Mouse (Mus musculus): ENCODE results near the gene Chst8.

The Chst8 gene

DNA sequence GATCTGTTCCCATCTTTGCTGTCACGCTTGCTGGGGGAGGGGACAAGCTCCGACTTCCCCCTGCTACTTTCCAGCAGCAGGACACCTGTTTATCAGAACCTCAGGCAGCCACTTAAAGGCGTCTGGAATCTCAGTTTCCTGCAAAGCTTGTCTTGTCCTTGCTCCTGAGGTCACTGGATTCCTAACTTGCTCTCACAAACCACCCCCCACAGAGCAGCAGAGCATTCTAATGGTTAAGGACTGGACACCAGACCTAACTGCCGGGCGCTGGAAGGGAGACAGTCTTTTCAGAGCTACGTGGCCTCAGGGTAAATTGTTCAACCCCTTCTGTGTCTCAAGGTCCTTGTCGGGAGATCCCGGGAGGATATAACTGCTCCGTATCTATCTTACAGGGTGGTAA, 143.2 kb downstream of the Chst8 start:
- DNase-seq (ENCODE audit: low read depth, low spot score) = no peak

DNA sequence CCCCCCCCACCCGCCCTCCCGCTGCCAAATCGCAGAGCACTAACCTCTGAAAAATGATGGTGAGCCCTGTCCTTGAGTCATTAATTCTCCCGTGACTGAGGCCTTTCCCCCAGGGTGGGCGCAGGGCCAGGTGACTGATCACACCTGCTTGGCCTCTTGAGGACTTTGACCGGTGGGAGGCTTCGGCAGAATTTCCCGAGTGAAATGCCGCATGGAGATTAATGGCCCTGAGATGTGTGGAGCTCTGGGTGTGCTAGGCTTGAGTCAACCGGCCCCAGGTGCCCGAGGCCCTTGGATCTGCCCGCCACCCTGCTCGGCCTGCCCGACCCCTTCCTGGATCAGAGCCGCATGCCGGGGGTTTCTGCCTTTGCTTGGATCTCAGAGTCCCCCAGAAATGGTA, 144.6 kb downstream of the Chst8 start:
- DNase-seq (ENCODE audit: low read depth, low spot score) = no peak

DNA sequence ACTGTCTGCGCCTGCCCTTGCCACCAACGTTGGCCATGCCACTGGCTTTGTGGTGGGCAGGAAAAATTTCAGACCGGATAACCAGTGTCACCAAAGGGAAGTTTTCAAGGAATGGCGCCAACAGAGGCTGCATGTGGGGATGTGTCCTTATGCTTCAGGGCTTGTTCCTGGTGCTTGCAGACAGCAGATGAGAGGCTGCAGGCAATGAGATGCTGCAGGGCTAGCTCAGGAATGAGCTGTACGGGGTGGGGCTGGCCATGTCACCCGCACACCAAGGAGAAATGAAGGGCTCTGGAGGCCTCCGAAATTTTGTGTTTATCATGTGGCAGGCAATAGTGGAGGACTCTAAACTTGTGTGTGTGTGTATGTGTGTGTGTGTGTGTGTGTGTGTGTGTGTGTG, 149.4 kb downstream of the Chst8 start:
- DNase-seq (ENCODE audit: low read depth, low spot score) = no peak

DNA sequence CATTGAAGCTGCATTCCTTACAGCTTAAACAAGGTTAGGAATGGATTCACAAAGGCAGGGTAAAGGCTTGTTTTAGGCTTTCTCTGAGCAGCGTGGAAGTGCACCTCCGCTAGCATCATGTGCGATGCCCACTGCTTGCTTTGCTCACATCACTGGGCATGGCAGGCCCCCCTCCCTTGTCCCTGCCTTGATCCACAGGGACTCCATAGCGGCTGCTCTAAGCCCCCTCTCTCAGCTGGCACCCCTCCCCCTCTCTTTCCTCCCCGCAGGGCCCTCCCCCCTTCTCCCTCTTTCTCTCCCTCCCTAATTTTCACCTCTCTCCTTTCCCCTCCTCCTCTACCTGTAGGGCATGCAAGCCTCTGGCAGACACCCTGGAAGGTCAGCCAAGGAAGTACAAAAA, 150.3 kb downstream of the Chst8 start:
- no peak for DNase-seq (ENCODE audit: low read depth, low spot score)

DNA sequence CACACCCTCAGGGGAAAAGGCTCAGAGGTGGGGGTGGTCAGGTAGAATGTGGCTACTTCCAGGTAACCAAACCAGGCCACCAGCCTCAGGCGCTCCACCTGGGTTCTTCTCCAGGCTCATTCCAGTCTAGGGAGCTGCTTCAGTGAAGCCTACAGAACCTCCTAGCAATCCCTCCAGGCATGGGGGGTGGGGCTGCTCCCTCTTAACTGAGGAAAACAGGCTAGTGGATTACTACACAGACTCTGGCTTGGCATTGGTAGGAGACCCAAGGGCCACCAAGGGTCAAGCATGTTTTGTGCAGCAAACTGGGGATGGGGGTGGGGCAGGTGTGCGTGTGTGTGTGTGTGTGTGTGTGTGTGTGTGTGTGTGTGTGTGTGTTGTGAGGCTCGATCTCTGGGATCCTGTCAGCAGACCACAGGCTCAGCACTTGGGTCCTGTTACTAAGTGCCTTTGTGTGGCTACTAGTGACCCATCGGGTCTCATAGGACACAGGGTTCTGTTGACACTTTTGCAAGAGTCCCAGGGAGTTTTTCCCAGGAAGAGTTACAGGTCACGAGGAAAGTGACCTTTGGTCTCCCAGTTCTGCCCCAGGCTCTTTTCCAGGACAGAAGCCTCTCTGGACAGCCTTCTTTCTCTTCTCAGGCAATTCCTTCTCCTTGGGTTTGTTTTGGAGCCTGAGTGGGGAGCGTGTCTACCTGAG, 153.0 kb downstream of the Chst8 start:
- no peak for DNase-seq (ENCODE audit: low read depth, low spot score)

DNA sequence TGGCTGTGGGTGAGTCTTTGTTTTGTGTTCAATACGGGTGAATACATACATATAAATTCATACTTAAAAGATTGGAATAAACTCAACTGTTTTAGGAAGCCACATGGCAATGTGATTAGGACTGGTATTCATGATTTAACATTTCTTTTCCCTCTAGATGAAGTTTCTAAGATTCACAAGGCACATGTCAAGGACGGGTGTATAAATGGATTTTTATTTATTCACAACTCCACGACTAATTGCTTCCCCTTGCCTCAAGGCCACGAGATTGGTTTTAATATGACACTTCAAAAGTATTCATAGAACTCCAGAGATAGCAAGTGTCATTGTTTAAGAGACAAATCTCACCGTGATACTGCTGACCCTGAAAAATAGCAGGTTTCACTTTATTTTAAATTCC, 155.9 kb downstream of the Chst8 start, which contains the start of gene Kctd15:
Kctd15 (minus strand) TSS at position 101 of the 400 bp plus-strand sequence.
- DNase-seq (ENCODE audit: low read depth, low spot score) = no peak

DNA sequence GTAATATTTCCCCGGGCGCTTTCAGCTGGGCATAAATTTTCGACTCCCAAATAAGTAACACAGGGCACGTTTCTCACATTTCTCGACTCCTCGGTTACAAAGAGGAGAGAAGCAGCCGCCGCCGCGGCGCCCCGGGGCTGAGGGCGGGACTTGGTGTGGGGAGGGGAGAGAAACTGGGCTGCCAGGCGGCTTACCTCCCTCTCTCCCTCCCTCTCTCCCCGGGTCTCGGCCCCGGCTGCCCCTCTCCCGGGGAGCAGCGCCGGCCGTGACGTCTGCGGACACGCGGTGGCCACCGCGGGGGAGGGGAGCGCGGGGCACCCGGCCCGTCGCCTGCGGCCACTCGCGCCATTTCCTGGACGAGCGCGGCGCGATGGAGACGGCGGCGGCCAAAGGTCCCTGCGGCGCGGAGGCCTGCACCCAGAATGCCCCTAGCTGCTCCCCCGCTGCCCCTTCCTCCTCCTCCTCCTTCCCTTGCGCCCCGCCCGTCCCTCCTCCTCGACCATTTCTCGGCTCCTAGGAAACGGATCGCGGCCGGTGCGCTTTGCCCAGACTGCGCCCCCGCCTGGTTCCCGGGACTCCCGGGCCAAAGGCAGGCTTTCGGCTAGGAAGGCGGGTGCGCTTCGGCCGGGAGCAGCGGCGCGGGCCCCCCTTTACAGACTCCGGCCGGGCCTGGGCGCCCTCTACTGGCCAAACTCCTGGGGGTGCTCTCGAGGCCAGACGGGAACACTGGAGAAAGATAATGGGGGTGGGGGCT, 157.2 kb downstream of the Chst8 start:
- peak; percentile 35 for DNase-seq (ENCODE audit: low read depth, low spot score)

DNA sequence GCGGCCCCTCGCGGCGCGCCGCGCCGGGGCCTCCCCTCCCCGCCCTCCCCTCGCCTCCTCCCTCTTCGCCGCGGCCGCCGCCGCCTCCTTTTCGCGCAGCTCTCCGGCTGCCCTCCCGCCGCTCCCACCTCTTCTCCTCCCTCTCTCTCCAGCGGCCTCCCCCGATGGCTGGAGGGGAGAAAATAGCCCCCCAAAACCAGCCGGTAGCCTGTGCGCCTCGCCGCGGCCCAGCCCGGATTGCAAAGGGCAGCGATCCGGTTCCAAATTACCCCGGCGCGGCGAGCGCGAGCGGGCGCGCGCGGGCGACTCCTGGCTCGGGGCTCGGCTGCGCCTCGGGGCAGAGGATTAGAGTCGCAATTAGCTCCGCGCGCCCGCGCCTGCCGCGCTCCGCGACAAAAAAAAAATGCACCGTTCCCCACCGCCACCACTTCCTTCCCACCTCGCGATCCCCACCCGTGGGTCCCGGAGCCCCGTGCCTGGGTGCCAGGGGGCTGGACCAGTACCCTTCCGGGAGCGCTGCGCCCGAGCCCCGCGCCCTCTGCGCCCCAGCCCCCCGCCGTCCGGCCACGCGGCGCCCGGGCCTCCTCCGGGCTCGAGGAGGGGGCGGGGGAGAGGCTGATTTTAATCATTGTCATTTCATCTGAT, 157.9 kb downstream of the Chst8 start:
- peak; percentile 12 for DNase-seq (ENCODE audit: low read depth, low spot score)

DNA sequence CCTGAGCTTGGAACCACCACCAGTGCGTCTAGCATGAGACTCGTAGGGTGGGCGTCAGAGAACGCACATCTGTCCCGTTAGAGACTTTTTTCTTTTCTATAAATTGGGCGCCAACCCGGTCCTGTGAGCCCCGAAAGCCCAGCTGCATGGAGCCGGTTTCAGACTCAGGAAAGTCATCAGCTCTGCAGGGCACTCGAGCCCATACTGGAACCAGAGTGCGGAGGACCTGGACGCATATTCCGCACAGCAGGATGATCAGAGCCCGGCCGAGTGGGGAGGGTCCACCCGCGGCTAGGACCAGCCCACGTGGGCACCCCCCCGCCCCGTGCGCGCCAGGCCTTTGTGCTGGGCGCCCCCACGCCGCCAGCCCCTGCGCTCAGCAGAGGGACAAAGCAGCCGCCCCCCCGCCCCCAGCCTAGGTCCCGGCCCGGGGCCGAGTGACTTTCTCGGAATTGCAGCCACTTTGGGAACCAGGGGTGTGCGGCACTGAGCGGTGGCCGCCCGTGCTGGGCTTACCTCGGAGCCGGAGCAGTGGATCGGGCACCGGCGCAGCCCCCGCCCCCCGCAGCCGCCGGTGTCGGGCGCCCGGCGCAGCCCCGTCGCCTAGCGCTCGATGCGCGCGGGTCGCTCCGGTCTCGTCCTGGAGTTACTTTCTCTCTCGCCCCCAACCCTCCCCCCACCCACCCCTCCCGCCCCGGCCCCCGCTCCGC, 158.6 kb downstream of the Chst8 start:
- DNase-seq (ENCODE audit: low read depth, low spot score) = no peak

DNA sequence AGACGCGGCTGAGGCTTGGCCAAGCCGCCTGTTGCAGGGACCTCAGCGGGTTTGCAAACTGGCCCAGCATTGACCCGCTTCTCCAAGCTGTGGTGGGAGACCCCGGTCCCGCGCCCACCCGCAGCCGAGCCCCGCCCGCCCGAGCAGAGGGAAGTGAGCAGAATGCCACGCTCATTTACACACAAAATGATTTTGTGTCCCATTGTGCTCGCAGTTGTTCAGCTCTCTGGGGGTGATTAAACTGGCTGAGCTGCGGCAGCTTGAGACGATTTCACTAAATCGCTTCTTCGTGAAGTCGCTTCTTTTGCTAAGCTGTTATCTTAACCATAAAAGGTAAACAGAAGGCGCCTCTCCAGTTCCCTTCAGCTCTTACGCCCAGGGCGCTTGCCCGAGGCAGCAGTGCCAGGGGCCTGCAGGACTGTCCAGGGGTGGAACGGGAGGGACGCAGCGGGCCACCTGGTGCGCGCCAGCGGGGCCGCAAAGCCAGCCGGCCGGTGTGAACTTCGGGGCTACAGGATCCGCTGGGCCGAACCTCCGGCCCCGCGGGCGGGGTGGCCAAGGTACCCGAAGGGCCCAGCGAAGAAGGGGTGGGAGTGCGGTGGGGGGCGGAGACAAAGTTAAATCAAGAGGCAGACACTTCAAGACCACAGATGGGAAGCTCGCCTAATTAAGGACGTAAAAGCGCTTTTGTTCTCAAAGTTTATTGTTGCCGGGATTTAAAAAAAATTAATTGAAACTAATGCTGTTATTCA, 159.6 kb downstream of the Chst8 start:
- DNase-seq (ENCODE audit: low read depth, low spot score) = no peak

DNA sequence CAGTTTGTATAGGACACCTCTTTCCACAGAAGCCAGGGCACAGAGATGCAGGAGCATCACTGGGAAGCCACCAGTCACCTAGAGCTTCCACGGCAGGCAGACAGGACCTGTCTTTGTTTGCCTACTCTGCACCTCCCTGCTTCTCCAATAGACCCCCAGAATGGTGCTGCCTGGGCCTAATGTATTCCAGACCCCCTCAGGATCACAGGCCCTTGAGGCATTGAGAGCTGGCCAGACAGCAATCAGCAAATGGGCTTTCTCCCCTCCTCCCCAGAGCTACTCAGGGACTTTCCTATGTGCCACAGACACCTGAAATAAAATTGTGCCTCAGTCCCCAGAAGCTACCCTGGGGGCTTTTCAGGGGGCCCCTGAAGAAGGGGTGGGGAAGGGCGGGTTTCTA, 161.1 kb downstream of the Chst8 start:
- DNase-seq (ENCODE audit: low read depth, low spot score) = no peak

DNA sequence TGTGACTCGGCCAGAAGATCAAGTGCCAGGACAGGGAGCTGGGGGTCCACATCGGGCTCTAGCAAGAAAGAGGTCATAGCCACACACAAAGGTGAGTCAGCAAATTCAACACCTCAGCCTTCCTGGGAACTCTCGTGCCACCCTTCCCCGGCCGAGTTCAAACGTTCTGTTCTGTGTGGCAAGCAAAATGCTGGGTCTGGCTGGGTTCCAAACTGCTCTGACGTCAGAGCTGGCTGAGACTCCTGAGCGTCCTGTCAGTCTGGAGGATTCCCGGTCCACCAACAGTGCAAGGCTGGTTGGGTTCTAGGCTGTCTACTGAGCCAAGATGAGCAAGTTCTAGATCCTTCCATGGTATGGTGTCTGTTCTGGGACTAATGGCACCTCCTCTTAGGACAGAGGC, 165.5 kb downstream of the Chst8 start:
- no peak for DNase-seq (ENCODE audit: low read depth, low spot score)

DNA sequence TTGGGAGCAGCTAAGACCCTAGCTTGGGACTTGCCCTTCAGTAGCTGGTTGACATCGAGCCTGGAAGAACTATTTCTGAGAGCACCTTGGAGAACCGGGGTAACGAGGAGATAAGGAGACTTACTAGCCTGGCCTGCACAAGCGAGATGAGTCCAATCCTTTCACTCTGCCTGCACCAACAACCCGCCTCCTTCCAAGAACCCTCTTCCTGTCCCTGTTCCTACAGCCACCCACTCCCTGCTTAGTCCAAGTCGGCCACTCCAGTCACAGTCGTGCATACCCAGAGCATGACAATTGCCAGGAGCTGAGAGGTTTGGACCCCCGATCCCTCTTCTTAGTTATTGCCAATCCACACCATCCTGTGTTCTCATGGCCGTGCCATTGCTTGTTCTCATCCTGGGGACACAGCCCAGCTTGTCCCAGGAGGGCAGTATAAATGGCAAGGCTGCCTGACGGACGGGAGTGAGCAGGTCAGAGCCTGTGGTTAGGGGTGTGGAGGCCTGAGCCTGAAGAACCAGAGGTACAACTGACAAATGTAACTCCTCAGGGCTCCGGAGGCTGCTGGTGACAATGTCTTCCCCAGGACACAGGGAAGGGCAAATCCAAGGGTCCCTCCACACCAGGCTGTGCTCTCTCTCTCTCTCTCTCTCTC, 166.2 kb downstream of the Chst8 start:
- DNase-seq (ENCODE audit: low read depth, low spot score) = no peak

DNA sequence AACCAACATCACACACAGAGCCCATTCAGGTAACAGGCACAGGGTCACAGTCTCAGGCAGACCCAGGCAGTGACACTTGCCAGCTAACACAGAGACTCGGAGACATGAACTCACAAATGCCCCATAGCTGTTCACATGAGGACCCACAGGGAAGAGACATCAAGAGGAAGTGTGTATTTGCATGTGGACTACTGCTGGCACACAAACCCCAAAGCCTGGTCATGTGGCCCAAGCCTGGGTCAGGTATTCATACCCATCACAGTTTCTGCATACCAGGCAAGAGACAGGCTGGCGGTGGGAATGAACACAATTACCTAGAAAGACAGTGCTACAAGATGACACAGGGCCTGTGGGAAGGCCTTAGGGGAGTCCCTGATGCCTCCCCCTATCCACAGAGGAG, 166.9 kb downstream of the Chst8 start:
- no peak for DNase-seq (ENCODE audit: low read depth, low spot score)

DNA sequence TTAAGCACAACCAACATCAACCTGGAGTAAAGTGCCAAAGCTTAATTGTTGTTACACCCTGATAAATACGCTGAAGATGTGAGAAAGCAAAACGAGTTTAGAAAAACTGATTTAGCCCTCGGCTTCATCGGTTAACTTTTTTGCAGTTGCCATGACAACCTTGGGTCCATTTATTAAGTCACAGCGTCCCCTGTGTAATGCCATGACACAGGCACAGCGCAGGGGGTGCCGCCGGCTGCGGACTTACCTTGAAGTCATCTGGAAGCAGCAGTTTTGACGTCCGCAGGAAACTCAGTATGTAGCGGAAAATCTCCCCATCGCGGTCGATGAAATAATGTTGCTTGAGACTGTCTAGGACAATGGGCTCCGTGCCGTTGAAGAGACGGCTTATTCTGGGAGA, 167.9 kb downstream of the Chst8 start:
- no peak for DNase-seq (ENCODE audit: low read depth, low spot score)

DNA sequence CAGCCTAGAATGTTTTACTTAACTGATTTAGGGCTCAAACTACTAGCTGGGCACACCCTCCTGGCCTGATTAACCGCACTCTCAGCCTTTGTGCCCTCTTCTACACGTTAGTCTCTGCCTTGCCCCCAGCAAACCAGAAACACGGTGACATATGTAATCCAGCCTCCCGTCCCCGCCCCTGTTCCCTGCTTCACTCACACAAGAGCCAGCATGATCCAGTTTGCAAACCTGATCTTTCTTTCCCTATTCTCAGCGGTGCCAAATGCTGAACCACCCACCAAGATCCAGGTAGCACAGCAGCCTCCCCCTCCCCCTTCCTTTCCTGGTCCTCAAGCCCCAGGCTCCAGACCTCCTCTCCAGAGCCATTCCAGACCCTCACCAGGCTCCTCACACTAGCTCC, 169.2 kb downstream of the Chst8 start:
- no peak for DNase-seq (ENCODE audit: low read depth, low spot score)

DNA sequence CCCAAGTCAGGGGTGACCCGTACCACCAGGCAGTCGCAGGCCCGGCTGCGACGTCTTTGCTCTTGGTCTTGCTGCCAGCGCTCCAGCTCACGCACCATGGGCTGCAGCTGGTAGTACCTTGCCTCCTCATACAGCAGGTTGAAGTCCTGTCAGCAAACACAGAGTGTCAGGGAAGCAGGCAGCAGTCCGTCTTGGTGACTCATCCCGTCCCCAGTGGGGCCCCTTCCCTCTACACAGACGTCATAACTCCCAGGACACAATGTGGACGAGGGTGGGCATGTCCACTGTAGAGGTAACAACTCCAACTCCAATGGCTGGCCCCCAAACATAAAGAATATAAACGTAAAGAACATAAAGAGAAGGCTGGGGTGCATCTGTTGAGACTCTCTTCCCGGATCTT, 170.5 kb downstream of the Chst8 start:
- no peak for DNase-seq (ENCODE audit: low read depth, low spot score)

DNA sequence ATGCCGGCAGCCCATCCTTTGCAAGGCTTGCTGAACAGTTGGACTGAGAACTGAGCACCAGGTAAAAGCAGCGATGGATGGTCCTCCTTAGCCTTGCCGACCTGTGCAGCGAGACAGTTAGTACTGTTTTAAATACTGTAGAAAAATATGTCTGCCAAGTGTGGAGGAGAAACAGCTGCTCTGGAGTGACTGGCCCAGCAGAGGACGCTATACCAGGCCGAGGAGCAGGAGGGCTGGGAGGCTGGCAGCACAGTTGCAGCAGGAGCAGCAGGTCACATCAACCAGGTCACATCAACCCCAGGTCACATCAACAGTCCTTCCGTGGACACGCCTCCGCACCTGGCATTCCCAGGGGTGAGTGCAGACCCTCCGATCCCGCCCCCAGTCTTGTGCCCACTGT, 172.7 kb downstream of the Chst8 start:
- no peak for DNase-seq (ENCODE audit: low read depth, low spot score)

DNA sequence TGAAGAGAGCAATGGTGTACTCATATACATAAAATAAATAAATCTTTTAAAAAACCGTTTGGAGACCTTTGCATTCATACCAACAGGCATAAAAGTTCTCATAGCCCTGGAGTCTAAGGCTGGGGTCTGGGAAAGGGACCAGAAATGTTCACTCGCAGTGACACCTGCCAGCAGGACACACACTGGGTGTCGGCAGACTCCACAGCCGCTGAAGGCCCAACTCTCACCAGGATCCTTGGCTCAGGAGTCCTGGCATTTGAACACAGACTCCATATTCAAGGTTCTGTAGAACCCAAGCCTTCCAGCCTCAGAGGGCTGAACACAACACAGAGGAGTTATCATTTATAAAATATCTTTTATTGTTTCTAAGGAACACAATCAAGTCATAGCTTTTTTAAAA, 175.8 kb downstream of the Chst8 start:
- no peak for DNase-seq (ENCODE audit: low read depth, low spot score)

DNA sequence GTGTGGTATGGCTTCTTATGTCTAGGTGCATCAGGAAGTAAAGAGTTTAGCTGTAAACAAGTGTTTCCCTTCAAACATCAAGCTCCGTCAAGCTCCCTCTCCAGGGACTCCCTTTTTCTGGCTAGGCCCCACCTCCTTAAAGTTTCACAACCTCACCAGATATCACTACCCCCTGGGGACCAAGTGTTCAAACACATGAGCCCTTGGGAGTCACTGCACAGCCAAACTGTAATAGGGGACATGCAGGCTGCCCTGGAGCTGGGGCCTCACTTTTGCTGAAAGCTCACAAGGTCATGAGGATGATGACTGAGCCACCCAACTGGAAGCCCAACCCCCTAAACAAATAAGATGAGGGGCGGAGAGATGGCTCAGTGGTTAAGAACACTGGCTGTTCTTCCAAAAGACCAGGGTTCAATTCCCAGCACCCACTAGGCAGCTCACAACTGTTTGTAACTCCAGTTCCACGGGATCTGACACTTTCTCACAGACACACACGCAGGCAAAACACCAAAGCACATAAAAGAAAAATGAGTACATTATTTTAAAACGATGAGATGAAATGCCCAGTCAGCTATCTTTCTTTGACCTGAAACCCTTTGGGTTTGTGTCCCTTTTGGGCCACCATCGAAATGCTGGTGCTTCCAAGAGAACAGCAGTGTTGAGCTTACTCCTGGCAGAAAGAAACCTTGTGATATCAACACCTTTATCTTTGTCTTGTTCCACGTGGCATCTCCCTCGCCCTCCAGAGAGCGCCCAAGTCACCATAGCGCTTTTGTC, 179.4 kb downstream of the Chst8 start:
- DNase-seq (ENCODE audit: low read depth, low spot score) = no peak
